Mouse (Mus musculus) bone marrow, adult 2 months (tissue): Measurements from ENCODE around the gene Pten.

Experiments used
- CTCF ChIP-seq: fragments of 200-500 bp; IDR thresholded peaks from 2 replicates; pipeline ENCODE4 v1.5.1; 2011; ENCODE audit warnings: low read length, control low read depth; ENCODE audit not compliant: control insufficient read depth, insufficient read depth
- POLR2A ChIP-seq: fragments of 200-500 bp; IDR thresholded peaks from 2 replicates; pipeline ENCODE4 v1.6.1; 2011; ENCODE audit warnings: low read depth, mild to moderate bottlenecking, control low read depth, low read length, borderline replicate concordance; ENCODE audit not compliant: control insufficient read depth

DNA sequence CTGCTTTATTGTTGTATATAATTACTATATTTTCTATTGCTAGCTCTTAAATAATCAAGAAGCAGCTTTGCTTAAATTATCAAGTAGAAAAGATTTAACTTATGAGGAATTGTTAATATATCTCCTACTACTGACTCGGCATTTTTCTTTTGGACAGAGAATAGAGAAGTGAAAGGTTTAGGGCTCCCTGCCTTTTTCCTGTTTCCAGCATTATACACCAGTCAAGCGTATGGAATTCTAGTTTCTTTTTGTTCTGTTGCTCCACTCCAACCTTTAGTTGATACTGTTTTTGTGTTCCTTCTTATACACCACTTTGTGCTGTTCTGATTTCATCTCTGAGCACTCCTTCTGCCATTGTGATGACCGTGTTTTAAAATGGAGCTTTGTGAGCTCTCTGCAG lies 32.2 kb downstream of the Pten start:
- TF ChIP-seq CTCF (no peak), POLR2A (no peak)
